Mouse (Mus musculus): ENCODE measurements around the gene Calcrl. TPM values are rescaled to one million over a fixed set of nuclear protein-coding genes. Genes with fewer than 3 reads are reported as not detected.
A peak's percentile ranks its signal among the peaks of the same experiment; 100 is the strongest.

Calcrl gene
- polyA plus RNA-seq, 1 experiment from 2014 or later = 37.7 TPM

DNA sequence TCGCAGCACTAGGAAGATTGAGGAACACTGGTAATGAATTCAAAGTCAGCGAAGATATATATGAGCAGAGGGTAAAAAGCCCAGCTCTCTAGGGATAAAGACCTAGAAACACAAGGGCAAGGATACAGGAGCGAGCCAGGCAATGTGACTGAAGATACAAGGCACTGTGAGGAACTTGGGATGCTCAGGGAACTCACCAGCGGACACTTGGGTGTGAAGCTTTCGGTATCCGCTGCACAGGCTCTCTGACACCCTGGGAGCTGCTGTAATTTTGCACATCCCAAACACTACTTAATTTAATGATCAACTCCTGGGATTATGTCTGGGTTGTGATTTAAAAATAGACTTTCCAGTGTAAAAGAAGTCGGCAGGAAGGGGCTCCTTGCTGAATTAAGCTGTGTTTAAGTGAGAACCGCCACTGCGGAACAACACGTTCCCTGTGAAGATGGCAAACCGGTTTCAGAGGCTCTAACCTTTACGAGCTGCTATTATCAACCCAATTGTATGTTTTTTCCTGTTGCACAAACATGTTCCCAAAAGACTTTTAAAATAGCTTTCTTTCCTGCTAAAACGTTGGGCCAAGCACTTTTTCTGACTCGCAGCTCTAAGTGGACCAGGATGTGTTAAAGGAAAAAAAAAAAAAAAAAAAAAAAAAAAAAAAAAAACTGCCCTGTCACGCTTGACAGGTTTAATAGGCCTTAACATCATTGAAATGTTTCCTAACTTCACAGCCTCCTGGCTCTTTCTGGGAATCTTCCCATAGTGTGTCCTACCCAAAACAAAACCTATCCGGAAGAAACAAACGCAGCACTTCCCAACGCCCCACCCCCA is 38.4 kb downstream of the Calcrl start:
- no peak for DNase-seq (ENCODE audit: low spot score)
- Histone ChIP-seq H3K27ac (peak overlapping the region; percentile 13; the same call in 1 of the 2 replicates), H3K27me3 (ENCODE audit: insufficient read depth, poor library complexity, severe bottlenecking) (no peaks in the 10 kb centered on the region), H3K9me3 (no peaks in the 10 kb centered on the region), H3K4me1 (peaks cover 19% of the 10 kb centered on the region), H3K4me3 (peak overlapping the region; percentile 37), H3K36me3 (no peaks in the 10 kb centered on the region)
- WGBS = 45% methylated on average over 18 of the region's 18 CpGs

- Histone ChIP-seq H3K27me3 (ENCODE audit: insufficient read depth, poor library complexity, severe bottlenecking) (no peaks in the 10 kb centered on the region), H3K4me3 (no peak overlapping the region), H3K27ac (no peak overlapping the region), H3K9me3 (no peaks in the 10 kb centered on the region), H3K36me3 (no peaks in the 10 kb centered on the region), H3K4me1 (peaks cover 25% of the 10 kb centered on the region)
- WGBS = 41% methylated on average over 6 of the region's 6 CpGs
- DNase-seq (ENCODE audit: low spot score) = no peak
Measured at GRCm38 (mm10) chr2:84384911-84385693, 40.1 kb downstream of the Calcrl start.

GRCm38 (mm10) chr2:84383828-84384227 is 41.4 kb downstream of the Calcrl start:
- Histone ChIP-seq H3K27me3 (ENCODE audit: insufficient read depth, poor library complexity, severe bottlenecking) (no peaks in the 10 kb centered on the region), H3K4me3 (no peak overlapping the region), H3K4me1 (peaks cover 21% of the 10 kb centered on the region), H3K9me3 (no peaks in the 10 kb centered on the region), H3K27ac (no peak overlapping the region), H3K36me3 (no peaks in the 10 kb centered on the region)
- DNase-seq (ENCODE audit: low spot score) = no peak
- WGBS = 76% methylated on average over 4 of the region's 4 CpGs

DNA sequence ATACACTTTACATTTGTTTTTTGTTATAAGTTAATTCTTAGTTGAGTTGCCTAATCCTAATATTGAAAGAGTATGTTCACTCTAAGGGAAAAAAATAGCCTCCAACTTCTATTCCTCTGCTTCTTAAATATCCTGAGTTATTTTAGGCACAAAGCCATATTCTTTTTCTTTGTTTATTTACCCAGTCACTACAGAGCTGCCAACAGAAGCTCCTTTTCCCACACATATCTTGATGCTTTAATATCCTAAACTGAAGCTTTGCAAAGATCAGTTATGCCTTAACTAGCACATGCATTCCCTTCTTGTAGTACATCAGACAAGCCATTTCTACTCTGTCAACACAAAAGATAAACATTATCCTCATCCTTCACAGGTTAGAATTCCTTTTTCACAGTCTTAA is 42.7 kb downstream of the Calcrl start:
- Histone ChIP-seq H3K36me3 (no peaks in the 10 kb centered on the region), H3K27me3 (ENCODE audit: insufficient read depth, poor library complexity, severe bottlenecking) (no peaks in the 10 kb centered on the region), H3K4me3 (no peak overlapping the region), H3K27ac (no peak overlapping the region), H3K4me1 (peaks cover 15% of the 10 kb centered on the region), H3K9me3 (no peaks in the 10 kb centered on the region)
- DNase-seq (ENCODE audit: low spot score) = no peak

- Histone ChIP-seq H3K27ac (no peak overlapping the region), H3K4me1 (peaks cover 15% of the 10 kb centered on the region), H3K36me3 (no peaks in the 10 kb centered on the region), H3K4me3 (no peak overlapping the region), H3K27me3 (ENCODE audit: insufficient read depth, poor library complexity, severe bottlenecking) (no peaks in the 10 kb centered on the region), H3K9me3 (no peaks in the 10 kb centered on the region)
- 83% methylated on average over 5 of the region's 5 CpGs for WGBS
- DNase-seq (ENCODE audit: low spot score) = no peak
Measured at GRCm38 (mm10) chr2:84381997-84382396, 43.2 kb downstream of the Calcrl start.

GRCm38 (mm10) chr2:84380816-84381215 is 44.4 kb downstream of the Calcrl start:
- no peaks in the 10 kb centered on the region for H3K36me3 ChIP-seq
- H3K4me1 ChIP-seq = peaks cover 13% of the 10 kb centered on the region
- H3K27ac ChIP-seq = no peak overlapping the region
- WGBS = 44% methylated on average over 11 of the region's 11 CpGs
- no peaks in the 10 kb centered on the region for H3K9me3 ChIP-seq
- no peak for DNase-seq (ENCODE audit: low spot score)
- H3K27me3 ChIP-seq (ENCODE audit: insufficient read depth, poor library complexity, severe bottlenecking) = no peaks in the 10 kb centered on the region
- H3K4me3 ChIP-seq = no peak overlapping the region

DNA sequence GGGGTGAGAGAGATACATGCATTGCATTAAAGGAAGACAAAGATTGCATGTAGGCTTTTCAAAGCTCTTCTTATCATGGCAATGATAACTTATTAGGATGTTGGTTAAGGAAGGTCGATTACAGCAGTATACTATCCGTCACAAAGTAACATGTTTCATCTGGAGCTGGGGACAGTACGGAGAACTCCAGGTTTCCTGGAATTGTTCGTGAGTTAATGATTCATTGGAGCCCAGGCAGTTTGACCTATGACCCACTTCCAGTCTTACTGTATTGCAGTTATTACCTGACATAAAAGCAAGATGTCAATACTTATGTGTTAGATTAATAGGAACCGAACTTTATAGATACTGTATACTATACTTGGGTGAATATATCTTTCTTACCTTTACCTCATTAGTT is 46.5 kb downstream of the Calcrl start:
- H3K4me3 ChIP-seq = no peak overlapping the region
- H3K9me3 ChIP-seq = no peaks in the 10 kb centered on the region
- H3K4me1 ChIP-seq = peaks cover 6% of the 10 kb centered on the region; the same call in 1 of the 2 replicates
- DNase-seq (ENCODE audit: low spot score) = no peak
- no peaks in the 10 kb centered on the region for H3K27me3 ChIP-seq (ENCODE audit: insufficient read depth, poor library complexity, severe bottlenecking)
- WGBS = 64% methylated on average over 5 of the region's 5 CpGs
- no peak overlapping the region for H3K27ac ChIP-seq
- H3K36me3 ChIP-seq = no peaks in the 10 kb centered on the region

DNA sequence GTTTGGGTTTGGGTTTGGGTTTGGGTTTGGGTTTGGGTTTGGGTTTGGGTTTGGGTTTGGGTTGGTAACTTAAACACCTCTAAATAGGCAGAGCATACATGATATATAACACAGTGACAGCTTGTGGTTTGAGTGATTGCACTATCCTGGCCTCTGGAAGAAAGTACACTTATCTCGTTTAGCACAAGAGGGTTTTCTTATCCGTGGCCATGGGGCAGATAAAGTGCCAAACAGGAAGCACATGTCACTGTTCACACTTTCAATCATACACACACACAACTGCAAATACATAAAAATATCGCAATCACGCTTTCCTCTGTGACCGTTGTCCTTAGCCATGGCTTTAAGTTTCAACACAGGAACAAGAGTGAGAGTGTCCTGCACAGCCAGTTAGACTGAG is 56.0 kb downstream of the Calcrl start:
- WGBS = 33% methylated on average over 5 of the region's 5 CpGs
- Histone ChIP-seq H3K27me3 (ENCODE audit: insufficient read depth, poor library complexity, severe bottlenecking) (no peaks in the 10 kb centered on the region), H3K4me1 (0 out of 2 replicates have a peak, but pooled peaks cover 3% of the 10 kb centered on the region), H3K36me3 (no peaks in the 10 kb centered on the region), H3K4me3 (no peak overlapping the region), H3K27ac (no peak overlapping the region), H3K9me3 (no peaks in the 10 kb centered on the region)
- no peak for DNase-seq (ENCODE audit: low spot score)

DNA sequence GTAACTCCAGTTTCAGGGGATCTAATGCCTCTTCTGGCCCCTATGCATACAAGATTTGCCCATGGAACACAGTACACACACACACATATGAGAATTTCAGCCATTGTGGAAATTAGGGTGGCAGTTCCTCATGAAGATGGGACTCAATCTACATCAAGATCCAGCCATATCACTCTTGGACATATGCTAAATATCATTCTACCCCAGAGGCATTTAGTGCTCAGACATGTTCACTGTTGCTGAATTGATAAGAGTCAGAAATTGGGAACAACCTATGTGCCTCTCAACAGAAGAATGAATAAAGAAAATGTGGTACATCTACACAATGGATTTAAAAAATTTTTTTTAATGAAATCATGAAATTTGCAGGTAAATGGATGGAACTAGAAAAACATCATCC is 58.5 kb downstream of the Calcrl start:
- H3K27ac ChIP-seq = no peak overlapping the region
- DNase-seq (ENCODE audit: low spot score) = no peak
- H3K4me1 ChIP-seq = peaks cover 10% of the 10 kb centered on the region; the same call in 1 of the 2 replicates
- H3K36me3 ChIP-seq = no peaks in the 10 kb centered on the region
- H3K4me3 ChIP-seq = no peak overlapping the region
- no peaks in the 10 kb centered on the region for H3K27me3 ChIP-seq (ENCODE audit: insufficient read depth, poor library complexity, severe bottlenecking)
- H3K9me3 ChIP-seq = no peaks in the 10 kb centered on the region

DNA sequence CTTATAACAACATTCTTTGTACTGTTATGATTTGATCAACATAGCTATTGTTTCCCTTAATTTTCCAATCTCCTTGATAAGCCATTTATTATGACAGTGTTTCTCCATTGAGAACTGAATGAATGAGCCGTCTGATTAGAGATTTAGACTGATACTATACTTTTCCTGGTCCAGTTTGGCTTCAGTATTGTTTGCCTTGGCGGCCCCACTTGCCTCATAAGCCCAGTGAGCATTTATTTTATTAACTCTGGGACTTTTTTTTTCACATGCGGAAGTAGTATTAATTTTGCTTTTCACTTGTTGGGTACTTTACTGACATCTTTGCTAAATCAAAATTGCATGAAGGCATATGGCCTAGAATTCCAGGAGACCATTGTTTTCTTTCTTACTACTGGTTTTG is 59.9 kb downstream of the Calcrl start:
- no peak for DNase-seq (ENCODE audit: low spot score)
- Histone ChIP-seq H3K4me3 (no peak overlapping the region), H3K27ac (no peak overlapping the region), H3K9me3 (no peaks in the 10 kb centered on the region), H3K36me3 (no peaks in the 10 kb centered on the region), H3K4me1 (peaks cover 10% of the 10 kb centered on the region; the same call in 1 of the 2 replicates), H3K27me3 (ENCODE audit: insufficient read depth, poor library complexity, severe bottlenecking) (no peaks in the 10 kb centered on the region)
- 78% methylated on average over 3 of the region's 3 CpGs for WGBS

- 82% methylated on average over 6 of the region's 6 CpGs for WGBS
Measured at GRCm38 (mm10) chr2:84362779-84363719, 62.2 kb downstream of the Calcrl start.

GRCm38 (mm10) chr2:84358690-84359343 is 66.4 kb downstream of the Calcrl start:
- no peaks in the 10 kb centered on the region for H3K27me3 ChIP-seq (ENCODE audit: insufficient read depth, poor library complexity, severe bottlenecking)
- no peaks in the 10 kb centered on the region for H3K36me3 ChIP-seq
- no peaks in the 10 kb centered on the region for H3K9me3 ChIP-seq
- 50% methylated on average over 3 of the region's 3 CpGs for WGBS
- DNase-seq (ENCODE audit: low spot score) = no peak
- no peak overlapping the region for H3K27ac ChIP-seq
- no peak overlapping the region for H3K4me3 ChIP-seq
- H3K4me1 ChIP-seq = peaks cover 7% of the 10 kb centered on the region; the same call in 1 of the 2 replicates

More at GRCm38 (mm10) chr2:84362779-84363719, 62.2 kb downstream of the Calcrl start:
- H3K27ac ChIP-seq = no peak overlapping the region; the same call in 1 of the 2 replicates
- DNase-seq (ENCODE audit: low spot score) = no peak
- no peak overlapping the region for H3K4me3 ChIP-seq
- peaks cover 7% of the 10 kb centered on the region; the same call in 1 of the 2 replicates for H3K4me1 ChIP-seq
- H3K9me3 ChIP-seq = no peaks in the 10 kb centered on the region
- H3K36me3 ChIP-seq = no peaks in the 10 kb centered on the region
- H3K27me3 ChIP-seq (ENCODE audit: insufficient read depth, poor library complexity, severe bottlenecking) = no peaks in the 10 kb centered on the region
